Mouse (Mus musculus): ENCODE measurements around the gene Csf3r.
A peak's percentile ranks its signal among the peaks of the same experiment; 100 is the strongest.
"Not testable (repeated sequence)": the region's sequence is repeated elsewhere in the genome, so short reads cannot be mapped to it uniquely, and the experiment has no call there.

The Csf3r gene

DNA sequence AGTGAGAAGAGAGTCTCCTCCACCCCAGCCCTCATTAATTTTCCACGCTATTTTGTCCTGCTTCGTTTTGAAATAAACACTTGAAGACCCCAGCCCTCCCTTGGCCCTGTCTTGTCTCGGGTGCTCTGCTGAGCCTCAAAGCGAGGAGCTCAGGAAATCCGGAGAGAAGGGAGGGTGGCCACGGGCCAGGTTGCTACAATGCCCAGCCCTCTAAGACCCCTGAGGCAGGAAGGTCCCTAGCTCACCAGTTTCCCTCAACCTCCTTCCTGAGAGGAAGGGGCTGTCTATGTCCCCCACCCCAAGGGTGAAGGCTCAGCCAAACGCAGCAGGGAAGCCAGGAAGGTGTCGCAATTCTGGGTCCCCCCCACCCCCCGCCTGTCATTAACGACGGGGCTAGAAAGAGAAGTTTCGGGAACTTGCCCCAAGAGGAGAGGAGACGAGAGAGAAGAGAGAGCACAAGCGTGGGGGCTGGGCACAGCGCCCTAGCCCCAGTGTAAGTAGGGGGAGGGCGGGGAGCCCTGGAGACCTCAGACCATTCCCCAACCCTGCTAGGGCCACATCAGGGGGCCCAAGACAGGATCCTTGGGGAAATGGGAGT lies at the start of gene Csf3r:
Gene Csf3r, plus strand, starts transcription at position 248 of the 598 bp plus-strand sequence.
- no peak for DNase-seq (ENCODE audit: low spot score)

DNA sequence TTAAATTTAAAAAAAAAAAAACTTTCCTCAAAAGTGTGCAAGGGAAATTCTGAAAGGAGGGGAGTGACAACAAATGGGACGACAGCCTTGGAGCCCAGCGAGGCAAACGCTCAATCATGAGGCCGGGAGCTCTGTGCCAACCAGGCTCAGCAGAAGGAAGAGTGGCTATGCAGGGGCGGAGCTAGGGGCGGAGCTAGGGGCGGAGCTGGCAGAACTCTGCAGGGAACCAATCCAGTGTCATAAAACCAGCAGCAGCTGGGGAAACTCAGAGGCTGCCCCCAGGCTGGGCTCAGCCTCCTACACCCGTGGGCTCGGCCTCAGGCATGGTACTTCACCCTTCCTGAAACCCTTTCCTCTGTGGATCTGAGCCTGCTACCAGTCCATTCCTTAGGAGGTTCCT lies 46.6 kb upstream of the Csf3r start:
- no peak for DNase-seq (ENCODE audit: low spot score)

DNA sequence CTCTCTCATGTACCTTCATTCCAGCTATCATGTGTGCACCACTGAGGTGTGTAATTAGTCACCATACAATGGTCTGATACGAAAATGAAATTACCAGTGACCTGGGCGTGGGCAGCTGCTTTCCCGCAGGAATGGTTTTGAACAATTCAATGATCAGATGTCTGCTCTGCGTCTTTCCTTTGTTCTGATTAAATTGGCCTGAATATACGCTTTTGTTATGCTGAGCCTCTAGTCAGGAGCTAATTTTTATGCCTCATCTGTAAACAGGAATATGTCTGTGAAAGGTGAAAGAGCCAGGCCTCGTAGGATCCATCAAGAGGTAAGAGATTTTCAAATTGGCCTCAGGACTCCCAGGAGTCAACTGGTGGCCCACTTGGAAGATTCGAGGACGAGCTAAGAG lies 41.1 kb upstream of the Csf3r start:
- DNase-seq (ENCODE audit: low spot score) = no peak

DNA sequence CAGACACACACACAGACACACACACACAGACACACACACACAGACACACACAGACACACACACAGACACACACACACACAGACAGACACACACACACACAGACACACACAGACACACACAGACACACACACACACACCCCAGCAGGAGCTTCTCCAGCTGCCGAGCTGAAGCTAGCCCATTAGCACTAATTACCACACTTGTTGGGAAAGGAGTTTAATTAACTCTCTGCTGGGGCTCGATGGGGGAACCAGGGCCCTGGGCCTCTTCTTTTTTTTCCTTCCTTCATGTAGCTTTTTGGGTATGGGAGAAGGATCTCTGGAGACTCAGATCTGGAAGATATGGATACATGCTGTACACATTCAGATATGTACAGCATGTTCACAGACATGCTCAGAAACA lies 38.6 kb upstream of the Csf3r start:
- DNase-seq (ENCODE audit: low spot score) = not testable (repeated sequence)

DNA sequence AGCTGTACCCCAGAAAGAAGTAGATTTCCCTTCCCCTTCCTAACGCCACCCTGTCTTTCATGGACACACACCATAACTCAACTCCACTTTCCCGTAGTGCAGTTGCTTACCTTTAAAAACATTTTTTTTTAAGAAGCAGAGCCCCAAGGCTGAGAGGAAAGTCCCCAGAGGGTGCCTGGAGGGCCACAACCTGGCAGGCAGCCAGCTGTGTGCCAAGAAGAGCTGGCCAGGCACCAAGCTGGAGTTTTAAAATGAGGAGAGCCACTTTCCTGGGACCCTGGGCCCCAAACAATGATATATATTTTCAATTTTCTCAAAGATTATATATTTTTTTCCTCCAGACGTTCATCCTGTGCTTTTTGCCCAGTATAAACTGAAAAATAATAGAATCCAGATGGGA lies 37.3 kb upstream of the Csf3r start:
- no peak for DNase-seq (ENCODE audit: low spot score)

DNA sequence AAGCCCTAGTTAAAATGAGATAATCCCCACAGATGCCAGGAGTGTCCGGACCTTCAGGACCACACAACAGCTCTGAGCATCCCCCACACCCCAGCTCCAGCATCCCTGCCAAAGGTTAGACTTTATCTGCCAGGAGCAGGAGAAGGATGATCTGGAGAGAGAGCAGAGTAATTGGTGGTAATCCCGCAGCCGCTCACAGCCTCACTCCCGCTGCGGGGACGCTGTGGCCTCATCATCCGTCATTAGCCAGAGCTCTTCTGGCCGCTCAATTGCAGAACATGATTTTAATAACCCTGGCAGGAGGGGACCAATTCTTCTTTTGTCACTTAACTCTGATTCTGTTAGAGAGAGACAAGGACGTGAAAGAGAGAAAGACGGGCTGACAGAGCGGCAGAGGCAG lies 35.3 kb upstream of the Csf3r start:
- DNase-seq (ENCODE audit: low spot score) = no peak

DNA sequence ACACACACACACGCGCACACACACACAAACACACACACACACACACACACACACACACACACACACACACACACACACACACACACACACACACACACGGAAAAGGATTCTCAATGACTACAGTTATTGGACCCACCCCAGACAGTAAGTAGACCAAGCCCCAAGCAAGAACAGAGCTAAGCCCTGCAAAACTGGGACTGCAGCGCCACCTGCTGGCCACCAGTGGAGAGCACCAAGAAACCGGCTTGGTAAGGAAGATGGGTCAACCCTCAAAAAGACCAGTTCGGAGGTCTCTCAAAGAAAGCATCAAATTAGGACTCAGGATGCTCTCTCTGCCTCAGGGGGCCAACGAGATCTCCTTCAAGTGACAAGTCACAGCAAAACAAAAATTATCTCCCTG lies 34.2 kb upstream of the Csf3r start:
- DNase-seq (ENCODE audit: low spot score) = peak; percentile 53

DNA sequence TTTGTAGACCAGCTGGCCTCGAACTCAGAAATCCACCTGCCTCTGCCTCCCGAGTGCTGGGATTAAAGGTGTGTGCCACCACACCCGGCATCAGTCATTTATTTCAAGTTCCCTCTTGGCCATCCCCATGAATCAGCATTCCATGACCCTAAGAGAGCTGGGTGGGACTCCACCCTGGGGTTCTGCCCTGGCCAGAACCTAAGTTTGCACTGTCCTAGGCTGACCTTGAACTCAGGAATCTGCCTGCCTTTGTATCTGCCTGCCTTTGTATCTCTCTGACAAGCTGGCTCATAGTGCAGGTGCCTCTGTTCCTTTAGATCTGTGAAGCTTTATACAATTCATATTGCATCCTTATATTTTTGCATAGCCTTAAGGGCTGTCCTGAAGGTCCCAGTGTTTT lies 32.1 kb upstream of the Csf3r start:
- DNase-seq (ENCODE audit: low spot score) = no peak

DNA sequence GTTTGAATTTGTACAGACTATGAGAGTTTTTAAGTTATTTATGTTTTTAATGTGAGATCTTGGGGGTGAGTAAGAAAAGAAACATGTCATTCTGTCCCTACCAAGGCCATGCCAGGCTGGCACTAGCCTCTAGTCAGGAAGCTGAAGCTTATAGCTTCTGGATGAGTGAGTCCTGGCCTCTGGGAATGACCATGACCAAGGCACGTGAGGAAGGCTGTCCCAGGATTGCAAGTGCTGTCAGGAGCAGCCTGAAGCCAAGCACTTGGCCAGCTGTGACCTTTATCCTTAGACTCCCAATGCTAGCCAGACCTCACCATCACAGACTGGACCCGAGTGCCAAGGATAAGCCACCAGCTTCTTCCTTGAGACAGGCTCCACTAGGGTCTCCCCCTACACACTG lies 31.4 kb upstream of the Csf3r start:
- no peak for DNase-seq (ENCODE audit: low spot score)

DNA sequence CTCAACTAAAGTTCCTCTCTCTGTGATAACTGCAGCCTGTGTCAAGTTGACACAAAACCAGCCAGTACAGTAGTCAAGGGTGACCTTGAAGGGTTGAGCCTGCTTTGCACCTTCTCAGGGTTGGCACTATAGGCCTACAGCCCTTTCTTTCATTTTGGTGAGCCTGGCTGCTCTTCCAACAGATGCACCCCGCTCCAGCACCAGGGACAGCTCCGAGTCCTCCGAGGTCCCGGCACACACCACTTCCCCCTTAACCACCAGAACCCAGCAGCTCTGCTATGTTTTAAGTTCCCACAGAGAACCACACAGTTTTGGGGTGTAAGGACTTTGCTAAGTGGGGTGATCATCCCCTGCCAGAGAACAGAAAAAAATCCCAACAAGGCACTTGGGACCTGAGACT lies 27.8 kb upstream of the Csf3r start:
- peak; percentile 11 for DNase-seq (ENCODE audit: low spot score)

DNA sequence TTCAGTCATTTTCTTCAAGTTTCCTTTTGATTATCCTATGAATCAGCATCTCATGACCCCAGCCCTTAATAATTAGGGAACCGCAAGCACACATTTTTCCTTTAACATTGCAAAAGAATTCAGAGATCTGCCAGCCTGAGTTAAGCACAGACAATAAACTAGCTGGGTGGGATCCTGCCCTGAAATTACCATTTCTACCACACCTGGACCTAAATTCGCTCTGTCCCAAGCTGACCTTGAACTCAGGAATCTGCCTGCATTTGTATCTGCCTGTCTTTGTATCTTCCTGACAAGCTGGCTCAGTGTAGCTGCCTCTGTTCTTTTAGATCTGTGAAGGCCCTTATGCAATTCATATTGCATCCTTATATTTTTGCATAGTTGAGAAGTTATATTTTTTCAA lies 26.5 kb upstream of the Csf3r start:
- DNase-seq (ENCODE audit: low spot score) = no peak

DNA sequence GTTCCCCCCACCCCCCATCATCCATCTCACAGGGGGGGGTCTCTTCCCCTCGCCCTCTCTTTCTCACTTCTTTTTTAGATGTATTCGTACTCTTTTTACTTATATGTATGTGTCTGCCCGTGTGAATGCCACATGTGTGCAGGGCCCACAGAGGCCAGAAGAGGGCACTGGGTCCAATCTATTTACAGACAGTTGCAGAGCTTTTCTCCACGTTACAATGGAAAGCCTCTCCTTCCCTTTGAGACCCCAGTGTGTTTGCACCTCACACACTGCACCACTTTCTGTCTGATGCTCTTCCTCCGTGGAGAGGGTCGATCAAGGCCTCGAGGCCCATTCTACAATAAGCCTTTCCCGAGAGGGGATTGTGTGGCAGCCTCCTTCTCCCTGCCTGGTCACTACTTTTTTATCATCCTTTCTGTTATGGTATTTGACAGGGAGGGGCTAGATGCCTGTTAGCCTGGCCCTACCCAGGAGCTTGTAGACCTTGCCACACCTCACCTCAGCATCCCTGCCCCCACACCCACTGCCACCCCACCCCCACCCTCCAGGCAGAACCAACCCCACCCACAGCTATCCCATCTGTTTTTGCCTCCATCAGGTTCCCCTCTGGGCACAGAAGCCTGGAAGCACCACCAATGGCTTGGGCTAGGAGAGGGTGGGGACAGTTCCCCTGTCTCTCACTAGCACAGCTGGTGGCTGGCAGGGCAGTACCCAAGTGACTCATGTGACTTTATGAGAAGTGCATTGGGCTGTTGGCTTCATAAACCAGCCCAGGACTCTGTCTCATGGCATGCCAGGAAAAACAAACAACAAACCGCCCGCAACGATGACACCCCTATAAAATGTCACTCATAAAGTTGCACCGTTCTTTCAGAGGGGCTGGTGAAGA lies 22.8 kb upstream of the Csf3r start:
- no peak for DNase-seq (ENCODE audit: low spot score)

DNA sequence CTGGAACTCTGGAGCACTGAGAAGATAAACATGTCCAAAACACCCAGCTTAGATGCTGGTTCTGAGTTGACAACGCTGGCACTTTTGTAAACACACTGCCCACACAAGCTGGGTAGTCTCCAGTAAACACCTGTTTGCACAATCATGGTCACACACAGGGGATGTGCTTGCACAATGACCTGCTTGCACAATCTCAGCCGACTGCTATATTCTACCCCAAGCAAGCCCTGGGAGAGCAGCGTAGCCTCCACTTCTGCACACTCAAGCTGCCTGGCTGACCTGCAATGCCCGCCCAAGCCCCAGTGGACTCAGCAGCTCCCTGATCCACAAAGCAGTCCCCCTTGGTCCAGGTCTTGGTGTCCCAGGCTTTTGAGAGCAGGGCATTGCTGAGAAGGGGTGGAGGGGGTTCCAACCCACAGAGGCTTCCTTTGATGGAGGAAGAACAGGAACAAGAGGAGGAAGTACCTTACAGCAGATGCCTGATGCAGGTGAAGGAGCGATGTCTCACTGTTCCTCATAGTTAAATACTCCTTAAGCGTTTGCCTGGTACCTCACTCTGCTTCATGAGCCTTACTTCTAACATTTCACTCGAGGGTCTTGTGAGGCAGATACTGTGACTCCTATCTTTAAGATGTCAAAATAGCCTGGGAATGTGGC lies 6.5 kb upstream of the Csf3r start:
- DNase-seq (ENCODE audit: low spot score) = no peak

DNA sequence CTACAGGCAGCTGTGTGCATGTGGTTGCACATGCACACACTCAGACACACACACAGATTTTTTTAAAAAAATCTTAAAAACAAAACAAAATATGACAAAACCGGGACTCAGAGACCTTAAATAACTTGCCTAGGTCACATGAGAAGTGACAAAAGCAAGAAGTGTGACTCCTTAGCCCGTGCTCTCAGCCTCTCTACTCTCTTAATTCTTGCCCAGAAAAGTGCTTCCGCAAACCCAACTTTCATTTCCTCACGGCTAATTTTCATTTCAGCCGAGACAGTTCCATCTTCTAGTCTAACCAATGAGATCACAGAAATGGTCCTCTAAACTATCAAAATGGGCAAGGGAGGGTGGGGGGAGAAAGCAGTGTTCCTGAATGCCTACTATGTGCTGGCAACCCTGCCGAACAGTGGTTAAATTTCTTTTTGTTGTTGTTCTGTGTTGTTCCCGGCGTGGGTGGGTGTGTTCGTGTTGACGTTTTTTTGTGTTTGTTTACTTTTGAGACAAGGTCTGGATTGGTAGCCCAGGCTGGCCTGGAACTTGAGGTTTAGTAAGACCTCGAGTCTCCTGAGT lies 5.3 kb upstream of the Csf3r start:
- no peak for DNase-seq (ENCODE audit: low spot score)

DNA sequence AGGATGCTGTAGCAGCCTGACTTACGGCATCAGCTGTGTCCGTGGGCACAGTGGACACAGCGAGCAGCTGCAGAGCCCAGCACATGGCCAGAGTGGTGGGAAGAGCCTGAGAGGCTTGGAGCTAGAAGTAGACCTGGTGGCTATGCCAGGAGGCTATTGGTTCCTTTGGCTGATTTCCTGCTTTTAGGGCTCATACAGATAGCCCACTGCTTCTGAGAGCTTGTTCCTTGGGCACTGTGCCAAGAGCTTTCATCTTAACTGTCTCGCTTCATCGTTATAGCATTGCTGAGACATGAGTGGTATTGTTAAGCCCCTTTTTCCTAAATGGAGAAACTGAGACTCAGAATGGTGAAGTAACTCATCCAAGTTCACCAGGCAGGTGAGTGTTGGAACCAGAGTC lies 1.5 kb downstream of the Csf3r start:
- no peak for DNase-seq (ENCODE audit: low spot score)

DNA sequence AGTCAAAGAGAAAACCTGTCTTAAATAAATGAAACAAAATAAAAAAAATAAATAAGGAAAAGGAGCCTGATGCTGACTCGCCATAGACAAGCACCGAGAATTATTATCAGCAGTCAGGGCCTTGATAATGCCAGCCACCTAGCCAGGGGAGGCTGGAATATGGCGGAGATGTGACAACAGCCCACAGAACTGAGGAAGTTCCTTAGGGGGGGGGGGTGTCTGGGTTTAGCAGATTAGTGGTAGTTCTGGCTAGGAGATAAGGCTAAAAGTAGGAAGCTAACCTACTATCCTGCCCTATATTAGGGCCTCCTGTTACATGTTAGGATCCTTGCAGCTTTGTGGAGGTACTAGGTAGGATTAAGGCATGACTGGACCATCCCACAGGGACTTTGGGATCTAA lies 3.6 kb downstream of the Csf3r start:
- DNase-seq (ENCODE audit: low spot score) = no peak

DNA sequence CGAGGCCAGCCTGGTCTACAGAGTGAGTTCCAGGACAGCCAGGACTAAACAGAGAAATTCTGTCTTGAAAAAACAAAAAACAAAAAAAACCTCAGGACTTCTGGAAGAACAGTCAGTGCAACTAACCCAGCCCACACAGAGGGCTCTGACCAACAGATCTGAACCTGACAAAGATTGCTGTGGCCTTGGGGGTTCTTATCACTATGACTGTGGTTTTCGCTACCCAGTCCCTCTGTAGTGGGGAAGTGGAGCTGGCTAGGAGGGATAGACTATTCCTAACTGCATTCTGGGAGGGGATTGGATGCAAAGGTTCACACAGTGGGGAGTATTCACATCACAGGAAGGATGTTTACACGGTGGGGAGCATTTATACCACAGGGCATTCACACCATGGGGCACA lies 4.7 kb downstream of the Csf3r start:
- DNase-seq (ENCODE audit: low spot score) = no peak

DNA sequence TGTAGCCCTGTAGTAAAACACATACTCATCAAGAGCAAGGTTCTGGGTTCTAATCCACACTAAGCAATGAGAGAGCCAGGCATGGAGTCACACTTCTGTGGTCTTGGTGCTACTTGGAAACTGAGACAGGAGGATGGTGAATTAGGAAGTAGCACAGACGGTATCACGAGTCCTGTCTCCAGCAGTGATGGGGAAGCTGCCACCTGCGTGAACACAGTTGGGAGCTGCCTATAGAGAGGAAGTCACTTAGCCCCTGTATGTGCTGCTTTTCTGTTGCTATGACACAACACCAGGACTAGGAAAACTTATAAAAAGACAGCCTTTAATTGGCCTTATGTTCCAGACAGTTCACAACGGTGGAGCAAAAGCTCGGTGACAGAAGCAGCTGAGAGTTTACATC lies 6.4 kb downstream of the Csf3r start:
- no peak for DNase-seq (ENCODE audit: low spot score)

DNA sequence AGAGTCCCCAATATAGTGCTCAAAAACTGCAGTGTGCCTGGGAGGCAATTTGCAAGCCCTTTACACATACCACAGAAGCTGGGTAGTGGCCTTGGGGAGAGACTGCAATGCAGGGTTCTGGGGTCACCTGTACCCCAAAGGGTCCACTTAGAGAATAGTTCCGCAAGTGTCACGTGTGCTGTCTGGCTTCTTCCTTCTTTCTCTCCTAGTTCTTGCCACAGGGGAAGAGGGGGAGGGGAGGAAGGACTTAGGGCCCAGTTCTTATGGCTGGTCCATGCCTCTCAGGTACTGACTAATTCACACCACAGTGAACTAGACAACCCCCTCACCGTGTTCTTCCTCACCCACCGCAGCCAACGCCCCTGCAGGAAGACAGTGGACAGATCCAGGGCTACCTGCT lies 11.1 kb downstream of the Csf3r start:
- no peak for DNase-seq (ENCODE audit: low spot score)

DNA sequence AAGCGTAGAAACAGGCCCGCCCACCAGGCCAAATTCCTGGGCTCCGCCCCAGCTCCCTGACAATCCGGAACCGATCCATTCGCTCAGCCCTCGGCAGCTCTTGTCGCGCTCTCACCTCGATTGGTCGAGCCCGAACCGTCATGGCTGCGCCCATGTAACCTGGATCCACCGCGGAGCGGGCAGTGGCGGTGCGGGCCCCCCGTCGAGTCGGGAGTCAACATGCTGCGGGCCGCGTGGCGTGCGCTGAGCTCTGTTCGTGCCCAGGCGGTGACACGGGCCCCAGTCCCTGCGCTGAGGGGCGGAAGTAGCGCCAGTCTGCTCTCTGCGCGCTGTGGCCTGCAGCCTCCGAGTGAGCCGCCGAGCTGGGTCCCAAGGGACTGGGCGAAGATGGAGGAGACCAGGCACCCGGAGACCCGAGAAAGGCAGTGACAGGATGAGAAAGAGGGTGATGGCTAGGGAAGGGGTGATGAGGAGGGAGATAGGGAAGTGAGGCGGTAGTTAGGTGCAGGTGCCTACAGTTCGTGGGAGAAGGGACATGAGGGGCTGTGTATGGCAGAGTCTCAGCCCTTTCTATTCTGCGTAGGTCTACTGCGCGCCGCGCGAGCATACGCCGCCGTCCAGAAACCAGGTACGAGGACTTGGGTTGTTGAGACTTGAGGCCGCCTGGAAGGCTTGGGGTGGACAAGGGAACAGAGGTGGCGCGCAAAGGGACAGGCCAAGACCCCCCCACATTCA lies 22.7 kb downstream of the Csf3r start, which contains the start of gene Mrps15:
Gene Mrps15, plus strand, starts transcription at position 75 of the 735 bp plus-strand sequence.
- peak; percentile 65 for DNase-seq (ENCODE audit: low spot score)

DNA sequence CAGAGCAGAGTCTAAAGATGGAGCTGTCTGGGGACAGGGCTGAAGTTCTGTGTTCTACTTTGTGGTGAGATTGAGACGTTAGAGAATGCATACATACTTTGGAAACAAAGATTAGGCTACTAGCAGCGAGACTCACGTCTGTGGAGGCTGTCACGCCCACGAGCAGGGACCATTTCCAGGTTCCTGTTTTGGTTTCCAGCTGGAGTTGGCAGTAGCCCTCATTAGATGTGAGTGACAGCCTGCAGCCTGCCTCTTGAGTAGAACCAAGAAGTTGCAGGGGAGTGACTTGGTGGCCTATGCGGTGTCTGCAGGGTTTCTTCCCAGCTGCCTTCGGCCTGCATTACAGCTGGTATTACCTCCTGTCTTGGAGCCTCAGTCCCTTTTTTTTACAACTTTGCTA lies 27.3 kb downstream of the Csf3r start:
- no peak for DNase-seq (ENCODE audit: low spot score)
